In genomic region chr13:16069079-16069478, GRCm38 (mm10) we compare ENCODE assay signal across 28 mouse cellular contexts. TPM values are rescaled to one million over a fixed set of nuclear protein-coding genes. Genes with fewer than 3 reads are reported as not detected.
DNase-seq lines count a peak whose midpoint lies in the region; ATAC-seq and TF ChIP-seq lines count a peak whose summit lies in the region.
"Had no signal": no experiment of that assay in that cellular context is flagged by ENCODE, and none has a peak within 500 bp of the region (broad histone marks: within the 10 kb centered on the region; RNA-seq: fewer than 3 reads in every experiment).

No protein-coding gene starts in this region.

- no peak overlapping the region for H3K9ac ChIP-seq in liver, adult 2 months (ENCODE audit: low read depth, low read length)
- no peak overlapping the region for H3K9ac ChIP-seq in liver, embryonic 12.5 days
- H3K9ac ChIP-seq in liver, postnatal 0 days (replicated peaks) = no peak overlapping the region
- H3K9ac ChIP-seq: embryonic facial prominence, embryonic 13.5 days; embryonic facial prominence, embryonic 15.5 days; forebrain, embryonic 12.5 days had no signal

- TF ChIP-seq POLR2A in liver, adult 2 months (IDR thresholded peaks at IDR 0.05; ENCODE audit: extremely low read depth, insufficient read depth, low read length) = no peak

- 13% methylated on average over 2 of the region's 2 CpGs for WGBS in liver, adult 2 months
- WGBS in liver, embryonic 12.5 days (ENCODE audit: insufficient replicate concordance) = 61% methylated on average over 2 of the region's 2 CpGs
- 51% methylated on average over 2 of the region's 2 CpGs for WGBS in liver, postnatal 0 days (ENCODE audit: insufficient replicate concordance)

- H3K36me3 ChIP-seq in liver, adult 2 months (ENCODE audit: control insufficient read depth, insufficient read depth, low read length) = no peaks in the 10 kb centered on the region
- H3K36me3 ChIP-seq in liver, embryonic 12.5 days = no peaks in the 10 kb centered on the region
- no peaks in the 10 kb centered on the region for H3K36me3 ChIP-seq in liver, postnatal 0 days (replicated peaks; ENCODE audit: insufficient read depth, low read length)
- H3K36me3 ChIP-seq: embryonic facial prominence, embryonic 13.5 days; embryonic facial prominence, embryonic 15.5 days; forebrain, embryonic 10.5 days; forebrain, embryonic 12.5 days; G1E had no signal

- H3K79me2 ChIP-seq in liver, adult 2 months (ENCODE audit: control insufficient read depth, insufficient read depth, low read length) = no peaks in the 10 kb centered on the region; the same call in 1 of the 2 replicates

- no peak for TF ChIP-seq CTCF in liver, adult 2 months (IDR thresholded peaks at IDR 0.05; ENCODE audit: low read depth, low read length)
- no peak for TF ChIP-seq CTCF in liver, postnatal 0 days (IDR thresholded peaks at IDR 0.05; ENCODE audit: low read depth)

- peak; percentile 94 for DNase-seq in liver, adult 2 months (ENCODE audit: extremely low read depth, low read depth, low spot score)
- no peak for DNase-seq in liver, postnatal 0 days
- DNase-seq in liver (no peak), adipocyte (ENCODE audit: low spot score) (peak; percentile 14)
- DNase-seq: adrenal gland, adult 2 months; adrenal gland, postnatal 10 days; adrenal gland, postnatal 25 days; B cell, adult 2 months; cerebellum, adult 11 months; cerebellum, adult 18-20 months; cerebellum, adult 8-10 months; cerebellum, adult 9-11 months; cerebellum, postnatal 14 days; cerebellum, postnatal 36 days; embryo, embryonic 11 days had no signal

- H3K27me3 ChIP-seq in liver, adult 2 months (ENCODE audit: control insufficient read depth, insufficient read depth, low read length) = no peaks in the 10 kb centered on the region
- H3K27me3 ChIP-seq in liver, embryonic 12.5 days (replicated peaks) = no peaks in the 10 kb centered on the region
- H3K27me3 ChIP-seq in liver, postnatal 0 days (ENCODE audit: insufficient read depth, low read length) = no peaks in the 10 kb centered on the region
- H3K27me3 ChIP-seq: CH12.LX; embryonic facial prominence, embryonic 13.5 days; embryonic facial prominence, embryonic 15.5 days; forebrain, embryonic 12.5 days; Patski had no signal

- H3K4me2 ChIP-seq in liver, embryonic 12.5 days = no peak overlapping the region
- no peak overlapping the region for H3K4me2 ChIP-seq in liver, postnatal 0 days (ENCODE audit: low read depth, low read length)
- H3K4me2 ChIP-seq: embryonic facial prominence, embryonic 13.5 days; embryonic facial prominence, embryonic 15.5 days; forebrain, embryonic 12.5 days had no signal

- no peak for ATAC-seq in liver, embryonic 12.5 days
- ATAC-seq in liver, postnatal 0 days = peak; percentile 88
- ATAC-seq: activated CD4-positive, CD25-positive, alpha-beta regulatory T cell, adult 4 months; CD4-positive, CD25-positive, alpha-beta regulatory T cell, adult 4 months; forebrain, embryonic 14.5 days; forebrain, embryonic 16.5 days; Patski had no signal

- peak overlapping the region; percentile 60 for H3K27ac ChIP-seq in liver, adult 2 months (replicated peaks; ENCODE audit: insufficient read depth, low read depth, low read length)
- no peak overlapping the region for H3K27ac ChIP-seq in liver, embryonic 12.5 days
- H3K27ac ChIP-seq in liver, postnatal 0 days (ENCODE audit: low read depth) = peak overlapping the region; percentile 8; the same call in 1 of the 2 replicates
- H3K27ac ChIP-seq: embryonic facial prominence, embryonic 13.5 days; embryonic facial prominence, embryonic 15.5 days; forebrain, embryonic 10.5 days; forebrain, embryonic 12.5 days had no signal

- TF ChIP-seq EP300 in liver, postnatal 0 days (IDR thresholded peaks at IDR 0.05; ENCODE audit: low read depth) = peak; percentile 42; the same call in 1 of the 2 replicates

- H3K4me3 ChIP-seq in liver, adult 2 months (ENCODE audit: insufficient read depth, low read depth, low read length) = peak overlapping the region; percentile 27; the same call in 1 of the 2 replicates
- H3K4me3 ChIP-seq in liver, embryonic 12.5 days = no peak overlapping the region
- no peak overlapping the region for H3K4me3 ChIP-seq in liver, postnatal 0 days (ENCODE audit: low read depth, low read length)
- H3K4me3 ChIP-seq: embryonic facial prominence, embryonic 13.5 days; embryonic facial prominence, embryonic 15.5 days; erythroblast, embryonic 14.5 days; forebrain, embryonic 10.5 days; forebrain, embryonic 12.5 days had no signal

- H3K9me3 ChIP-seq in liver, embryonic 12.5 days (replicated peaks) = no peaks in the 10 kb centered on the region
- H3K9me3 ChIP-seq in liver, postnatal 0 days (ENCODE audit: low read length) = no peaks in the 10 kb centered on the region
- H3K9me3 ChIP-seq: embryonic facial prominence, embryonic 13.5 days; embryonic facial prominence, embryonic 15.5 days; forebrain, embryonic 10.5 days; forebrain, embryonic 12.5 days; G1E had no signal

- peaks cover 2% of the 10 kb centered on the region; the same call in 1 of the 2 replicates for H3K4me1 ChIP-seq in liver, adult 2 months (ENCODE audit: control insufficient read depth, insufficient read depth, low read length)
- H3K4me1 ChIP-seq in liver, embryonic 12.5 days = no peaks in the 10 kb centered on the region
- no peaks in the 10 kb centered on the region for H3K4me1 ChIP-seq in liver, postnatal 0 days (ENCODE audit: insufficient read depth)
- H3K4me1 ChIP-seq: embryonic facial prominence, embryonic 13.5 days; embryonic facial prominence, embryonic 15.5 days; forebrain, embryonic 10.5 days; forebrain, embryonic 12.5 days had no signal

RNA-seq across cellular contexts. Expression of gene Inhba, which starts 57.4 kb away (rescaled TPM):
- 1.5 and 1.7 TPM in 2 replicates for total RNA-seq in liver, adult 2 months (2014; rRNA removed)
- 1.7 and 5.1 TPM in 2 replicates for polyA plus RNA-seq in liver, adult 2 months (2012; rRNA removed)
- 0.62 and 0.73 TPM in 2 replicates for polyA plus RNA-seq in liver, embryonic 12.5 days (2016; fragmentation: Nextera tagmentation; extraction: Ambion mirVana)
- 6.4 and 7.9 TPM in 2 replicates for polyA plus RNA-seq in liver, postnatal 0 days (2015; fragmentation: Nextera tagmentation; extraction: Ambion mirVana)
- total RNA-seq: CH12.LX had no signal
- polyA plus RNA-seq: activated CD4-positive, CD25-positive, alpha-beta regulatory T cell, adult 4 months; CD4-positive, CD25-positive, alpha-beta regulatory T cell, adult 4 months; erythroblast, embryonic 14.5 days; G1E had no signal

Comparison
In these comparisons a context has a peak if more than half of its experiments do, and no peak if none do; other contexts are left out.
1. DNase-seq: peak in liver, adult 2 months (single experiment) and adipocyte (single experiment); none in liver, postnatal 0 days (single experiment) and liver (single experiment).